Mouse (Mus musculus): ENCODE measurements around the gene Cacna1c. TPM values are rescaled to one million over a fixed set of nuclear protein-coding genes. Genes with fewer than 3 reads are reported as not detected.
"Not testable (repeated sequence)": the region's sequence is repeated elsewhere in the genome, so short reads cannot be mapped to it uniquely, and the experiment has no call there.

Gene Cacna1c
- polyA plus RNA-seq, 1 experiment, result 0.11 TPM

DNA sequence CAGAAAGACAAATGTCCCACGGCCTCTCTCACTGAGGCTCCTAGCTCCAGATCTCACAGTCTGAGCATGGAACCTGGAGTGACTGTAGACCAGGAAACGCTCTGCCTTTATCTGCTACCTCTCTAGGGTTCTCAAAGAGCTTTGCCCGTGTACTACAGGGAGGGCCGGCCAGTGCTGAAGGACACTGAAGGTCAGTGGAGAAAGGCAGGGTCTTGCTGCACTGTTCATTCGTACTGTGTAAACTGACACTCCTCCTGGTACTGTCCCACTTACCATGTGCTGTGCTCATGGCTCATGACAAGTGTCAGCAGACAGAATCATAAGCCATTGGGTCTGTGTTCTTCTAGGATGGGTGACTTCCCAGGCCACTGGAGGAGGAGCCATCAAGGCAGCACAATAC is 17.2 kb upstream of the Cacna1c start:
- Histone ChIP-seq H3K4me3 (ENCODE audit: insufficient read depth, low read length) (no peak overlapping the region), H3K4me1 (ENCODE audit: control insufficient read depth, insufficient read depth, low read length) (no peaks in the 10 kb centered on the region), H3K27ac (ENCODE audit: insufficient read depth, low read depth, low read length) (no peak overlapping the region)
- TF ChIP-seq POLR2A (IDR thresholded peaks at IDR 0.05; ENCODE audit: borderline replicate concordance, low read depth, low read length) (no peak), CTCF (IDR thresholded peaks at IDR 0.05; ENCODE audit: low read depth, low read length) (no peak)

GRCm38 (mm10) chr6:119206006-119206405 is 9.8 kb upstream of the Cacna1c start:
- not testable (repeated sequence) for H3K4me3 ChIP-seq (ENCODE audit: insufficient read depth, low read length); H3K27ac ChIP-seq (ENCODE audit: insufficient read depth, low read depth, low read length)

GRCm38 (mm10) chr6:119204915-119205314 is 8.7 kb upstream of the Cacna1c start:
- TF ChIP-seq CTCF (IDR thresholded peaks at IDR 0.05; ENCODE audit: low read depth, low read length) (no peak), POLR2A (IDR thresholded peaks at IDR 0.05; ENCODE audit: borderline replicate concordance, low read depth, low read length) (no peak)
- no peak overlapping the region for H3K27ac ChIP-seq (ENCODE audit: insufficient read depth, low read depth, low read length)
- peaks cover 11% of the 10 kb centered on the region for H3K4me1 ChIP-seq (ENCODE audit: control insufficient read depth, insufficient read depth, low read length)

More at GRCm38 (mm10) chr6:119206006-119206405, 9.8 kb upstream of the Cacna1c start:
- not testable (repeated sequence) for H3K4me1 ChIP-seq (ENCODE audit: control insufficient read depth, insufficient read depth, low read length)

DNA sequence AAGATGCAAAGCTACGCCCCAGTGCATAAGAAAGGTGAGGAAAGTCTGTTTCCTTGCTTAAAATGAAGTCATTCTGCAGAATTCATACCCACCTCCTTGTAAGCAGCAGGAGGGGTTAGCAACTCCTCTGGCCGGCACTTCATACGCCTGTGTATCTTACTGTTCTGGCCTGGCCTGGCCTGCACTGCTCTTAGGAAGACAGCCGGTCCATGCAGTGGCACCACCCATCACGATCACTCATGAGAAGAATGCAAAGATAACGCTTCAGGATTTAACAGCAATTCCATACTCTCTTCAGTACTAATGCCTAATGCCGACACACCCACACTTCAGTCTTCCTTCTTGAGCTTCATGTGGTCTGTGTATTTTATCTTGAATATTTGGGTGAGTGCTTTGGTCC is 8.1 kb upstream of the Cacna1c start:
- Histone ChIP-seq H3K4me1 (ENCODE audit: control insufficient read depth, insufficient read depth, low read length) (peaks cover 11% of the 10 kb centered on the region), H3K4me3 (ENCODE audit: insufficient read depth, low read length) (no peak overlapping the region), H3K27ac (ENCODE audit: insufficient read depth, low read depth, low read length) (no peak overlapping the region)
- TF ChIP-seq POLR2A (IDR thresholded peaks at IDR 0.05; ENCODE audit: borderline replicate concordance, low read depth, low read length) (no peak), CTCF (IDR thresholded peaks at IDR 0.05; ENCODE audit: low read depth, low read length) (no peak)

More at GRCm38 (mm10) chr6:119204915-119205314, 8.7 kb upstream of the Cacna1c start:
- no peak overlapping the region for H3K4me3 ChIP-seq (ENCODE audit: insufficient read depth, low read length)

DNA sequence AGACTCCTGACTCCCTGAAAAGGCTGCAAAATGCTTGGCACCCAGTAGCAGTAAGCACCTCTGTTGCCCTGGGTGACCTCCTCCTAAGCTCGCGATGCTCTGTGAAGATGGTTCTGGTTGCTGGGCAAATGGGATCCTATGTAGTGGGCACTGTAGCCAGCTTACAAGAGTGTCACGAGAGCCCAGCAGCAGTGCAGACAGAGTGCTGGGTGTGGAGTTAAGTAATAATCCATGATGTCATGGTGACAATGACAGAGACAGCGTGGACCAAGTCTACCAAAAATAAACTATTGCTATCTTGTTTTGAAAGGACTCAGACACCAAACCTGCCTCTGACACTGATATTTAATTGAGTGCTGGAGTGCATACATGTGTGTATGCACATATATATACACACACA is 5.4 kb upstream of the Cacna1c start:
- Histone ChIP-seq H3K4me3 (ENCODE audit: insufficient read depth, low read length) (no peak overlapping the region), H3K27ac (ENCODE audit: insufficient read depth, low read depth, low read length) (no peak overlapping the region), H3K4me1 (ENCODE audit: control insufficient read depth, insufficient read depth, low read length) (peaks cover 12% of the 10 kb centered on the region)
- TF ChIP-seq CTCF (IDR thresholded peaks at IDR 0.05; ENCODE audit: low read depth, low read length), result no peak
- TF ChIP-seq POLR2A (IDR thresholded peaks at IDR 0.05; ENCODE audit: borderline replicate concordance, low read depth, low read length), result no peak

GRCm38 (mm10) chr6:119200362-119200761 is 4.1 kb upstream of the Cacna1c start:
- peaks cover 12% of the 10 kb centered on the region for H3K4me1 ChIP-seq (ENCODE audit: control insufficient read depth, insufficient read depth, low read length)
- TF ChIP-seq CTCF (IDR thresholded peaks at IDR 0.05; ENCODE audit: low read depth, low read length) (no peak), POLR2A (IDR thresholded peaks at IDR 0.05; ENCODE audit: borderline replicate concordance, low read depth, low read length) (no peak)
- H3K4me3 ChIP-seq (ENCODE audit: insufficient read depth, low read length), result no peak overlapping the region
- H3K27ac ChIP-seq (ENCODE audit: insufficient read depth, low read depth, low read length), result no peak overlapping the region

GRCm38 (mm10) chr6:119199274-119199879 is 3.2 kb upstream of the Cacna1c start:
- H3K4me1 ChIP-seq (ENCODE audit: control insufficient read depth, insufficient read depth, low read length), result peaks cover 12% of the 10 kb centered on the region
- H3K27ac ChIP-seq (ENCODE audit: insufficient read depth, low read depth, low read length), result no peak overlapping the region
- TF ChIP-seq CTCF (IDR thresholded peaks at IDR 0.05; ENCODE audit: low read depth, low read length) (no peak), POLR2A (IDR thresholded peaks at IDR 0.05; ENCODE audit: borderline replicate concordance, low read depth, low read length) (no peak)
- no peak overlapping the region for H3K4me3 ChIP-seq (ENCODE audit: insufficient read depth, low read length)

GRCm38 (mm10) chr6:119198534-119199273 is 2.5 kb upstream of the Cacna1c start:
- no peak for TF ChIP-seq POLR2A (IDR thresholded peaks at IDR 0.05; ENCODE audit: borderline replicate concordance, low read depth, low read length)
- no peak for TF ChIP-seq CTCF (IDR thresholded peaks at IDR 0.05; ENCODE audit: low read depth, low read length)
- Histone ChIP-seq H3K4me3 (ENCODE audit: insufficient read depth, low read length) (no peak overlapping the region), H3K4me1 (ENCODE audit: control insufficient read depth, insufficient read depth, low read length) (peaks cover 12% of the 10 kb centered on the region), H3K27ac (ENCODE audit: insufficient read depth, low read depth, low read length) (no peak overlapping the region)

DNA sequence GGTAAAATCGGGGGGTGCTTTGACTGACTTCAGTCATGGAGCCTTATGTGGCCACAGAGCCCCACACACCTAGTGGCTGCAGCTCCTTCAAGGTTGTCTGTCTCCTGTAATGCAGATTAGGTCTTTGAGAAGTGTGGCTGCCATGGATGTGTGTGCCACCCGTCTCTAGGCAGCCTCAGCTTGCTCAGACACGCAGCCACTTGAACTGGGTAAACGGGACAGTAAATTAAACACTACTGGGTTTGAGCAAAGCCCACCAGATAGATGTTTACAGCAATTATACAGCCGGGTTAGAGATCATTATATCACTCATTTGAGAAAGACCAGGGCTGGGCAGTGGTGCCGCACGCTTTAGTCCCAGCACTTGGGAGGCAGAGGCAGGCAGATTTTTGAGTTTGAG is 1.6 kb downstream of the Cacna1c start:
- no peak overlapping the region for H3K4me3 ChIP-seq (ENCODE audit: insufficient read depth, low read length)
- 0 out of 2 replicates have a peak, but pooled peaks cover 2% of the 10 kb centered on the region for H3K4me1 ChIP-seq (ENCODE audit: control insufficient read depth, insufficient read depth, low read length)
- no peak for TF ChIP-seq POLR2A (IDR thresholded peaks at IDR 0.05; ENCODE audit: borderline replicate concordance, low read depth, low read length)
- TF ChIP-seq CTCF (IDR thresholded peaks at IDR 0.05; ENCODE audit: low read depth, low read length), result no peak
- H3K27ac ChIP-seq (ENCODE audit: insufficient read depth, low read depth, low read length), result no peak overlapping the region

GRCm38 (mm10) chr6:119194161-119194560 is 2.1 kb downstream of the Cacna1c start:
- no peak for TF ChIP-seq CTCF (IDR thresholded peaks at IDR 0.05; ENCODE audit: low read depth, low read length)
- TF ChIP-seq POLR2A (IDR thresholded peaks at IDR 0.05; ENCODE audit: borderline replicate concordance, low read depth, low read length), result no peak
- Histone ChIP-seq H3K4me1 (ENCODE audit: control insufficient read depth, insufficient read depth, low read length) (0 out of 2 replicates have a peak, but pooled peaks cover 2% of the 10 kb centered on the region), H3K4me3 (ENCODE audit: insufficient read depth, low read length) (no peak overlapping the region), H3K27ac (ENCODE audit: insufficient read depth, low read depth, low read length) (no peak overlapping the region)
